In the genomic region with DNA sequence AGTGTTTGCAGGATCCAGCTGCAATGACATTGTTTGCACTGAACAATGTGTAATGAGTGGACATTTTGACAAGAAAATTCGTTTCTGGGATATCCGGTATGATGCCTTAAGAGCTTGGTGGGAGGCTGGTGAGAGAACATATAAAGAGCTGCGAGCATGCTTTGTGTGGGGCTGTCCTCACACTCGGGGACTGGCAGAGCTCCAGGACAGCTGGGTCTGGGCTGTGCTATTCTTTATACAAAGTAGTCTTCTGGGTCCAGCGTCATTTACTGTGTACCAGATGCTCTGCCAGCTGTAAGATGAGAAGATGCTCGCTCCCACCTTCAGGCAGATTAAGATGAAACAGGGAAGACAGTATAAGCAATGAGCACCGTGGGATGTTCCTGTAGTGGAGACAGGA, we compare ENCODE assay signal across 10 mouse cellular contexts. TPM values are rescaled to one million over a fixed set of nuclear protein-coding genes. Genes with fewer than 3 reads are reported as not detected.
DNase-seq lines count a peak whose midpoint lies in the region; ATAC-seq and TF ChIP-seq lines count a peak whose summit lies in the region.
"Had no signal": no experiment of that assay in that cellular context is flagged by ENCODE, and none has a peak within 500 bp of the region (broad histone marks: within the 10 kb centered on the region; RNA-seq: fewer than 3 reads in every experiment).

No protein-coding gene starts in this region.

- H3K4me2 ChIP-seq in kidney, embryonic 15.5 days, result no peak overlapping the region
- H3K4me2 ChIP-seq: limb, embryonic 15.5 days had no signal

- H3K4me3 ChIP-seq in kidney, embryonic 15.5 days (replicated peaks), result no peak overlapping the region
- H3K4me3 ChIP-seq in gastrocnemius, adult 2 months, result no peak overlapping the region
- H3K4me3 ChIP-seq: limb, embryonic 15.5 days had no signal

- intact Hi-C loops in gastrocnemius, adult 2 months (cut with DNase I), result loop anchor here (2.0 kb wide), 1 partner anchor 139 kb away; no protein-coding TSS in a partner anchor

- peaks cover 89% of the 10 kb centered on the region for H3K36me3 ChIP-seq in kidney, embryonic 15.5 days

- no peaks in the 10 kb centered on the region for H3K27me3 ChIP-seq in kidney, embryonic 15.5 days
- H3K27me3 ChIP-seq: limb, embryonic 15.5 days; Patski had no signal

- no peak overlapping the region for H3K27ac ChIP-seq in kidney, embryonic 15.5 days
- H3K27ac ChIP-seq in gastrocnemius, adult 2 months, result no peak overlapping the region

- DNase-seq in kidney, postnatal 25 days, result peak; percentile 31 to 56
- peak; percentile 56 for DNase-seq in gastrocnemius, adult 2 months
- DNase-seq in layer of hippocampus, adult 9-11 months, result peak; percentile 85
- DNase-seq in right cerebral cortex, postnatal 14 days, result peak; percentile 83
- DNase-seq in spleen, adult 18-20 months, result no peak
- no peak for DNase-seq in cerebellum, adult 9-10 months
- DNase-seq in liver, result no peak

- no peak overlapping the region for H3K9ac ChIP-seq in kidney, embryonic 15.5 days
- H3K9ac ChIP-seq: limb, embryonic 15.5 days had no signal

- no peaks in the 10 kb centered on the region for H3K9me3 ChIP-seq in kidney, embryonic 15.5 days (replicated peaks)
- H3K9me3 ChIP-seq: limb, embryonic 15.5 days had no signal

- no peak for ATAC-seq in kidney, embryonic 15.5 days (replicated peaks; ENCODE audit: low FRiP score)
- ATAC-seq: Patski had no signal

- no peak for TF ChIP-seq CTCF in gastrocnemius, adult 2 months (IDR thresholded peaks at IDR 0.05)

- no peaks in the 10 kb centered on the region for H3K4me1 ChIP-seq in kidney, embryonic 15.5 days
- H3K4me1 ChIP-seq: limb, embryonic 15.5 days had no signal

- 72% methylated on average over 7 of the region's 7 CpGs for WGBS in kidney, embryonic 15.5 days

RNA-seq across cellular contexts. Expression of a gene that starts 17.2 kb away (rescaled TPM):
- 3.0 and 3.1 TPM in 2 replicates for polyA plus RNA-seq in kidney, embryonic 15.5 days (2015; fragmentation: Nextera tagmentation; extraction: Ambion mirVana)
- total RNA-seq in gastrocnemius, adult 2 months (2021), result under 1 TPM; 0.17 to 0.23 TPM

RNA-seq across cellular contexts. Expression of a gene that starts 30.6 kb away (rescaled TPM):
- polyA plus RNA-seq in kidney, embryonic 15.5 days (2015; fragmentation: Nextera tagmentation; extraction: Ambion mirVana), result 28.8 and 31.4 TPM in 2 replicates
- 10 to 100 TPM; 16.3 to 18.7 TPM for total RNA-seq in gastrocnemius, adult 2 months (2021)

Comparison
In these comparisons a context has a peak if more than half of its experiments do, and no peak if none do; other contexts are left out.
1. DNase-seq: peak in kidney, postnatal 25 days (2 of 2), gastrocnemius, adult 2 months (single experiment), layer of hippocampus, adult 9-11 months (single experiment) and right cerebral cortex, postnatal 14 days (single experiment); none in spleen, adult 18-20 months (0 of 2), cerebellum, adult 9-10 months (single experiment) and liver (single experiment).